Mouse (Mus musculus): ENCODE data around the gene Tjp1.

Tjp1 gene

DNA sequence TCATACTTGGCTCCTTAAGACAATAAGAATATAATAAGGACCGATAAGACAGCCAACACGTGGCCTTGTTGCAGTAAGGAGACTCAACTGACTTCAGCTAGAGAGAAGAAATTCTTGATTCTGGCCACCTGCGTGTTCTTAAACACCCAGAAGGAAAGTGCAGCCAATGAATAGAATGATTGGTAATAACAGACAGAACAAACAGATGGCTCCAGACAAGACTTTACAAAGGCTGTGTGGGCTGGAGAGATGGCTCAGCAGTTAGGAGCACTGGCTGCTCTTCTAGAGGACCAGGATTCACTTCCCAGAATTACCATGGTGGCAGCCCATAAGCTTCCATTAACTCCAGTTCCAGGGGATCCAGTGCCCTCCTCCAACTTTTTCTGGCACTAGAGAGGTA lies 90.7 kb downstream of the Tjp1 start:
- DNase-seq (ENCODE audit: low read depth, low spot score) = no peak

DNA sequence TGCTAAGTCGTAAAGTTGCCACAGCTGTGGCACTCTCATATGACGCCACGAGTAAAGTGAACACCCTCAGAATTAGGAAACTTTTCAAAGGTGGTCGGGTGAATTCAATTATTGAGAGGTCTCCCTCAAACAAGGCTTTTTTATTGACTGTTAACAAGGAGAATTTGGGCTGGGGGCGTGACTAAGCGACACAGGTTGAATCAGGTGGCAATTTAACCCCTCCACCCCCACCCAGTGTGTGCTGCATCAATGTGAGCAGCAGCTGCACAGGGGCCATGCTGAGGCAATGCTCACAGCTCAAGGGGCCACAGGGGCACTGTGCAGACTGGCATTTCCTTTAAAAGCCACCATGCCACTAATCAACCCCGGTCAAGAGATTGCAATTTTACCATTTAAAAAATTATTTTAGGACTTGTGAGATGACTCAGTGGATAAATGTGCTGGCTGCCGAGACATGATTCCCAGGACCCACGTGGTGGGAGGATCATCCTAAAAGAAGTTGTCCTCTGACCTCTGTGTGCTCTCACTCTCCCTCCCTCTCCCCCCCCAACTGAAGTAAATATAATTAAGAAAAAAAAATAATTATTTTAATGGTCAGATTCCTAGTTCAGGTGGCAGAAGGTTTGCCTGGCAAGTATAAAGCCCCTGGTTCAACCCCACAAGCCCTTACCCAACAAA lies 96.4 kb downstream of the Tjp1 start:
- no peak for DNase-seq (ENCODE audit: low read depth, low spot score)

GRCm38 (mm10) chr7:65430401-65430800 lies 97.2 kb downstream of the Tjp1 start:
- peak; percentile 56 for DNase-seq (ENCODE audit: low read depth, low spot score)

DNA sequence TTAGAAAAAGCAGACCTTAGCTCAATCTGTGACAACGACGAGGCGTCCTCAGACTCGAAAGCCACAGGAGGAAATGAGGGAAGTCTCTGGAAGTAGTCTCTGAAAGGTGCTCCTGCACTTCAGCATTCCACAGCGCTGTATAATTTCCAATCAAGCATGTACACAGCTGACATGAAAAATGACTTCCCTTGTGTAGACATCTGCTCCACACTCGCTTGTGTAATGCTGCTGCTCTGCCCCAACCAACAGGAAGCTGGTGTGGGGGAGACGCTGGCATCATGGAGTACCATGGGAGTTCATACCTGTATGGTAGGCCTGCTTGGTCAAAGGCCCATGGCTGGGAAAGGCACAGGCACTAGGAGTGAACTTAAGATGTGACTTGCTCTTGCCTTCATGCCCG lies 103.1 kb downstream of the Tjp1 start:
- DNase-seq (ENCODE audit: low read depth, low spot score) = peak; percentile 19

DNA sequence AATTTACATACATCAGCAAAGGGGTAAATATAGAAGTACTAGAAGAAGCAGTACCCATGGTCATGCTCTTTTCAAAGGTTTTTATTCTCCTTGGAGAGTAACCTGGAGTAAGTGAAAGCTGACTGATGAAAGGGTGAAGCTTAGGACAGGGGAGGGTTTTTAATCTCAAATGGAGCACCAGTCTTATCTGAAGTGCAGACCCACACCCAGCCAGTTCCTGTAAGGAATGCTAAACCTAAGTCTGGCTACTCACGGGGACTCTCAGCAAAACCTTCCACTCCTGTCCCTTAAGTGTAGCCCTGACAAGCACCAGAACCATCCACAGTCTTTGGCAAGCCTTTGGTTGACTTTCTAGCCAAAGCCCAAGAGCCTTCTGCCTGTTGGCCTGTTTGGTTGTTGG lies 105.1 kb downstream of the Tjp1 start:
- no peak for DNase-seq (ENCODE audit: low read depth, low spot score)

DNA sequence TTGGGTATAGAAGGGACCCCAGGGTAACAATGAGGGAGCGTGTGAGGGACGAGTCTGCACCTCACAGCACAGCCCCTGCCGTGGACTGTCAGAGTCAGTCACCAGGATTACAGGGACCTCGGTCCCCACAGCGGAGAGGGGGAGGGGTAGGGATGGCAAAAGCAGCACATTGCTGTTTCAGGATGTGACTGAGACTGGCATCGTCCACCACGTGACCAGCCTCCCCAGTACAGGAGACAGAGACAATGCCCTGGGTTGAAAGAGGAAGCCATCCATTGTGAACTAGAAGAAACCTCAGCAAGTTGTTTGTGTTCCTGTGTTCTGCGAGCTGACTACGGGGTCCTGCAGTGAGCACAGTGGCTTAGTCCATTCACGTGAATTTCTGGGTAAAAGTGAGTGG lies 106.1 kb downstream of the Tjp1 start:
- DNase-seq (ENCODE audit: low read depth, low spot score) = peak; percentile 63

DNA sequence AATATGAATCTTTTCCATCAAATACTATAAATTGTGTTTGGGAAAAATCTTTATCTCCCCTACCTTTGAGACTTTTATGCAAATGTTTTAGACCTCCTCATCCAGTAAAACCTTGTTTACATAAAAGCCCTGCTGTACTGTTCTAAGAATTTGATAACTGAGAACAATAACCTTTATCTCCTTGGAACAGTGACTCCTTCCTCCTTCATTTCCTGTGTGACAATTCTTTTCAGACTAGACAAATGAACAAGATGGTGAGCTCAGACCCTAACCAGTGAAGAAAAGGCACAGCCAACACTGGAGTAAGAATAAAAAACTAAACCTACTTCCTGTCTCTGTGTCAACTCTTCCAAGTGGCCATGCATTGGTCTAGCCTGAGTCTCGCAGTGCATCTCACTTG lies 107.7 kb downstream of the Tjp1 start:
- DNase-seq (ENCODE audit: low read depth, low spot score) = no peak

DNA sequence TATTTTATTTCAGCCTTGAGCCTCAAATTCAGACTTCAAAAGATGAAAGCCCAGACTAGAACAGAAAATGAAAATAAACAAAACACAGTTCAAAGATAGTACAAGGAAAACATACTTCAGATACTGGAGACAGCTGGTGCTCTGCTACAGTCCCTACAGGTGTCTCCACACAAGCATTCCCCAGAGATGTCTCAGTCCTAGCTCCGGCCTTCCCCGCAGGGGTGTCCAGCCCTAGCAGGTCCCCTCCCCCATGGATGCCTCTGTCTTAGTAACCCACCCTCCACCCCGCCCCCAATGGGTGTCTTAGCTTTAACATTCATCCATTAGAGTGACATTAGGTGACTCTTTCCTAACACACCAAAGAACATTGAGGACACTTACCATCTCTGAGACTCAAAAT lies 108.6 kb downstream of the Tjp1 start:
- no peak for DNase-seq (ENCODE audit: low read depth, low spot score)

DNA sequence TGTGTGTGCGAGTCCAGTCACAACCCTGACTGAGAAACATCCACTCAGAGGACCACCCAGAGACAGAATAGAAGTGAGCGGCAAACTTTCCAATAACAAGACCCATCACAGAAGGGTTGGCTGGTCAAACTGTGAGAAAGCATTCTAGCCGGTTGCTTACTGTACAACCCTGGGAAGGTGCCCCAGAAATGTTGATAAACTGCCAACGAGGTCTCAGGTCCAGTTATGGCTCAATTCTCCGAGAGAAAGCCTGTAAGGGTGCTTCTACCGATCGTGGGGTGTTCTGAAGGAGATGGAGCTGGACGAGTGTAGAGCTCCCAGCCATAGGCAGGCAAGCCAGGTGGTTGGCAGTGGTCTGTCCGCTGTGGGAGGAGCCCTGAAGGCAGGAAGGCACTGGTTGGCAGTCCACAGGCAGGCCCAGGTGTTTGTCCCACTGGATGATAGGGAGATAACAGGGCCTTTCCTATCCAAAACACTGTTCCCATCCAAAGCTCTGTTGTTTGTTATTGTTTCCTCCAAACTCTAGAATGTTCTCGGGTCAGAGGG lies 109.1 kb downstream of the Tjp1 start:
- no peak for DNase-seq (ENCODE audit: low read depth, low spot score)

- DNase-seq (ENCODE audit: low read depth, low spot score) = peak; percentile 82
Measured at GRCm38 (mm10) chr7:65417231-65418100, 110.1 kb downstream of the Tjp1 start.

DNA sequence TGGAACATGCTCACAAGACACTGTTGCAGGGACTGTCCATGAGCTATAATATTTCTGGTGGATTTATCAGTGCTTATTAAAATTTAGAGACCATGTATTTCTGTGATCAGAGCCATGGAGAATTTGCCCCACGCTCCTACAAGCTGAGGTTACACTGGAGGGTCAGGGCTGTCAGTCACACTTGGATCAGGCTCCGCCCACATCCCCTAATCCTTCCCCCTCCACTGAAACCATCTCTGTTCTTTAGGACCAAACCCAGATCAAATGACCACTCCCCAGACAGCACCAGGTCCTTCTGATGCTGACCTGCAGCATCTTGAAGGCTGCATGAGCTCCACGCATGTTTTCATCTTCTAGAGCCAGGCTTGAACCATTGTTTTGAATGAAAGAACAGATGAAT lies 111.1 kb downstream of the Tjp1 start:
- DNase-seq (ENCODE audit: low read depth, low spot score) = no peak

DNA sequence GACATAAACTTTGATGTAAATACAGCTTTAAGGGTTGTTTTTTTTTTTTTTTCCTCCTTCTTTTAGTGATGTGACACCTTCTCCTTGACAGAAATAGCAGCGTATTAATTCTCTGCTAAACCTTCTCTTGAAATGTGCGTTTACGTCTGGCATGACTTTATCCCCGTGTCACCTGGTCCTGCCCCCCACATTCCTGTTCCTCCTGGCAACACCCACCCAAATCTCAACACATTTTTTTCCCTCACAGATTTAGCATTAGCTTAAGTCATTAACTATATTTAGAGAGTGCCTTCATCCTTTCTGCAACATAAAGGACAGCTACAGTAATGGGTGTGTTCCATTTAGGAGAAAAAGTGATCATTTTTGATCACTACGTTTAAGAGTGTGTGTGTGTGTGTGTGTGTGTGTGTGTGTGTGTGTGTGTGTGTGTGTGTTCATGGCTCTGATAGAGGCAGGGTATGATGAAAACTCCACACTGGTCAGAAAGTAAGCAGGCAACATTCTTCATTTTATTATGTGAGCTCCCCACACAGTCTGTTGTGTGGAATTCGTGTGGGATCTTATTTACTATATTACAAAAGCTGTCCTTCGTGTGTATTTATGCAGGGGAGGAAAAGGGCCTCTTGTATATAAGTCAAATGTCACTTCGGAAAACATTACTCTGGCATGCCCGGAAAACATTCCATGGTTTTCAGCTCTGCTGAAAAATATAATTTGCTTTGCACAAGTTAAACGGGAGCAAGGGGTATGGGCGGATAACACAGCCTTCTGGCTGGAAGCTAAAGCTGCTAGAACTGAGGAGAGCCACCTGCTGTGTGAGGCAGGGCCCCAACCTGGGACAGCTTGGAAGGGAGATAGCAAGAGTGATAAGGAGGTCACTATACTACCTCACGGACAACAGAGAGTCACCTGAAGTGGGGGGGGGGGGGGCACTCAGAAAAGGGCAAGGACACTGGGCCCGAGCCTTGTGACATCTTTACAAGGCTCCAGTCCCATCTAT lies 113.3 kb downstream of the Tjp1 start:
- DNase-seq (ENCODE audit: low read depth, low spot score) = no peak

DNA sequence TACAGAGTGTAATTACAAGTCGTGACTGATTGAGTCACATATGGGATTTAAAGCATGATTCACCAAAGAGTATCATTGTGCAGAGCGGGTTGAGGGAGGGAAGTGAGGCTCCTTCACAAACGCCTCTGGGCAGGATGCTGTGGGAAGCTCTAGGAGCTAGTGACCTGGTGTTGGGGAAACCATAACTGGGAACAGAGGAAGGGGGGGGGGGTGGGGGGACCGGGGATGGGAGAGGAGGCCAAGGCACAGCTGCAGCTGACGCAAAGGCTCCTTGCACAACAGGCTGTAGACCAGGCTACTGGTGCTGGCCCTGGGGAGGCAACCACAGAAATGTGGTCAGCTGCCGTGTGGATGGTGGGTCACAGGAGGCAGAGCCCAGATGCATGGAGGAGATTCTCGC lies 116.9 kb downstream of the Tjp1 start:
- DNase-seq (ENCODE audit: low read depth, low spot score) = no peak

- no peak for DNase-seq (ENCODE audit: low read depth, low spot score)
Measured at GRCm38 (mm10) chr7:65406427-65406826, 121.2 kb downstream of the Tjp1 start.

DNA sequence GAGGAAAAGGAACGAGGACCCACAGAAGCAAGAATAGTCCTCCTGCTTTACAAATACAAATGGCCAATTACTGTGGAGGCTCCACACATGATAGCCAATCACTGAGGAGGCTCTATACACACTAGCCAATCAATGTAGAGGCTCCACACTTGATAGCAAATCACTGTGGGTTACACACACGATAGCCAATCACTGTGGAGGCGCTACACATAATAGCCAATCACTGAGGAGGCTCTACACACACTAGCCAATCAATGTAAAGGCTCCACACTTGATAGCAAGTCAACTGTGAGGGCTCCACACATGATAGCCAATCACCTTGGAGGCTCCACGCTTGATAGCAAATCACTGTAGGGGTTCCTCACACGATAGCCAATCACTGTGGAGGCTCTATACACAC lies 125.1 kb downstream of the Tjp1 start:
- no peak for DNase-seq (ENCODE audit: low read depth, low spot score)

GRCm38 (mm10) chr7:65401622-65402021 lies 126.0 kb downstream of the Tjp1 start:
- DNase-seq (ENCODE audit: low read depth, low spot score) = no peak

GRCm38 (mm10) chr7:65395891-65396290 lies 131.7 kb downstream of the Tjp1 start:
- no peak for DNase-seq (ENCODE audit: low read depth, low spot score)

DNA sequence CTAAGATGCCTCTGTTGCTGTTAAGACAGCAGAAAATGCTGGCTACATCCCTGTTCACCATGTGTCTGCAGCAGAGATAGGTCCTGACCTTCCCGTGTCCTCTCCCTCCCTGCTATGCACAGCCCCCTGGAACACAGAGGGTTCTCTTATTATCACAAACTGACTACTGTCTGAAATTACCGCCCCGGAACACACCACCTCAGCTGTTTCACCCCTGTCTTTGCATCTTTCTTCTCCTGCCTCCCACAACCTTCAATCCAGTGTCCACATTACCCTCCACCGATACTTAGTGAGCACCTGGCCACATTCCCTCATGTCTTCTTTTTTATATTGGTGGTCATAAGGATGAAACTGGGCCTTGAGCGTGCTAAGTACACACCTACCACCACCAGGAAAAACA lies 132.4 kb downstream of the Tjp1 start:
- no peak for DNase-seq (ENCODE audit: low read depth, low spot score)

GRCm38 (mm10) chr7:65394672-65395071 lies 132.9 kb downstream of the Tjp1 start:
- no peak for DNase-seq (ENCODE audit: low read depth, low spot score)

DNA sequence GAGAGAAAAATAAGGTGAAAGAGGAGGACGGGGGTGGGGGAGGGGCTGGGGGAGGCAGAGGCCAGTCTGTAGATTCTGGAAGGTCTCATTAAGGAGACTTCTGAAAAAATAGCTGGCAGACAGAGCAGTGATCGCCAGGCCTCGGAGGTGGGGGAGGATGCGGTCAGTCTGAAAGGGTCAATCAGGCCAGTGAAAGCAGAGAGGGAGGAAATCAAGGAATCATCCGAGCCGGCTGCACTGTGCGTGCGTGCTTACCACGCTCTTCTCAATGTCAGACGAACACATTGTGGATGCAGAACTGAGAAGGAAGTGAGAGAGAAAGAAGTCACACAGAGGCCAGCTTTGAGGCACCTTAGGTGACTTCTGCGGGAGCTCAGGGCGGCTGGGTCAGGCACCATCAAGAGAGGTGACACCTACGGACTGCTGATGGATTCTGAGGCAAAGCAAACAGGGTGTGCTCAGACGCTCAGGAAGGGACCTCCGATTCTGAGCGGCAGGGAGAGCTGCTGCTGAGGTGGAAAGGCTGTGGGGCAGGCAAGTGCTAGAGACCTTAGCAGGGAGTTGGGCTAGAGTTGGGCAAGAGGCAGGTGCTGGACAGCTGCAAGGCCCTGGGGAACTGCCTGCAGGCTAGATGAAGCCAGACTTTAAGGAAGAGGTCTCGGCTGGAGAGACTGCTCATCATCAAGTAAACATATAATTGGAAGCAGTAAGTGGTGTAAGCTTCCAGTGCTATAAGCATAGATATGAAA lies 133.7 kb downstream of the Tjp1 start:
- DNase-seq (ENCODE audit: low read depth, low spot score) = no peak

DNA sequence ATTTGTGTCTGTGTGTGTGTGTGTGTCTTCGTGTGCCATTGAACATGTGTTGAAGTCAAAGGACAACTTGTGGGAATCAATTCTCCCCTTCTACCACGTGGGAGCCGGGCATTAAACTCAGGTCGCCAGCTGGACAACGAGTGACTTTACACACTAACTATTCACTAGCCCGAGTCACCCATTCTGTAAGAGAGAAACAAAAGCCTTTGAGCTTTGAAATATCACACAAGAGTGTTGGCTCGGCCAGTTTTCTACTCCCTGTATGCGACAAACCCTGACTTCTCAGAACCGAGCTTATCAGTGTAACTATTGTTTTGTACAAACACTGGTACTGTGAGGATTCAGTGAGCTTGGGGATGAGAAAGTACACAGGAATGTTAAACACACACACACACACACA lies 134.6 kb downstream of the Tjp1 start:
- DNase-seq (ENCODE audit: low read depth, low spot score) = no peak
